Mouse (Mus musculus): Measurements from ENCODE around the gene 1700001F09Rik. TPM values are rescaled to one million over a fixed set of nuclear protein-coding genes. Genes with fewer than 3 reads are reported as not detected.
"Not testable (repeated sequence)": the region's sequence is repeated elsewhere in the genome, so short reads cannot be mapped to it uniquely, and the experiment has no call there.

Gene 1700001F09Rik
- polyA plus RNA-seq (2017; shearing (Covaris generic)), result not detected

GRCm38 (mm10) chr14:43347711-43348110 lies at the start of gene 1700001F09Rik:
1700001F09Rik (minus strand) TSS chr14:43347811.
- not testable (repeated sequence) for ATAC-seq

- ATAC-seq, result not testable (repeated sequence)
These were observed 14.1 kb upstream of the 1700001F09Rik start for GRCm38 (mm10) chr14:43361713-43362112.

- ATAC-seq, result not testable (repeated sequence)
These were observed 11.6 kb upstream of the 1700001F09Rik start for GRCm38 (mm10) chr14:43359246-43359645.

- not testable (repeated sequence) for ATAC-seq
These were observed 9.9 kb upstream of the 1700001F09Rik start for GRCm38 (mm10) chr14:43357496-43357895.

GRCm38 (mm10) chr14:43352944-43353343 lies 5.3 kb upstream of the 1700001F09Rik start:
- ATAC-seq, result not testable (repeated sequence)

GRCm38 (mm10) chr14:43337646-43338045 lies 10.0 kb downstream of the 1700001F09Rik start:
- ATAC-seq, result not testable (repeated sequence)

- ATAC-seq, result not testable (repeated sequence)
These were observed 16.2 kb downstream of the 1700001F09Rik start for GRCm38 (mm10) chr14:43331362-43331880.

- ATAC-seq, result not testable (repeated sequence)
These were observed 19.0 kb downstream of the 1700001F09Rik start for GRCm38 (mm10) chr14:43328603-43329002.

DNA sequence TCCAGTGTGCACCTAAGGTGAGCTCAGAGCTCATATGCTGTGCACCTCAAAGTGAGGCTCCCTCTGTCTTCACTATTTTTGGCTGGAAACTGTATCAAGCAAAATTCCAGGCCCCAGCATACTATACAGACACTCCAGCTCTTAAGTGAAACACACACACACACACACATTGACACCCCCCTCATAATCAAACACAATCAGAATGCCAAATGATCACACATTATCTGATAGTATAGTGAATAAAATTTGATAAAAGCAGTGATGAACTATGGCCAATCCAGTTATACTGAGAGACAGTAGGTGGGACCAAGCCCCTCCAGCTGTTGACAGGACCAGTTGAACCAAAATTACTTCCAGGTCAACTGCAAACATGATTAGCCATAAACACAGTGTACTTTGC lies 28.1 kb downstream of the 1700001F09Rik start:
- ATAC-seq, result not testable (repeated sequence)

GRCm38 (mm10) chr14:43293503-43293902 lies 54.1 kb downstream of the 1700001F09Rik start, which contains the start of gene Gm8127:
Gm8127 (minus strand) TSS chr14:43293832.
- ATAC-seq, result not testable (repeated sequence)

Other genes with a start within 250 kb of the 1700001F09Rik start
- not detected for gene Gm8104, start 247.2 kb downstream of the 1700001F09Rik start, polyA plus RNA-seq (2017; shearing (Covaris generic))
- not detected for gene Gm7233, start 167.9 kb downstream of the 1700001F09Rik start, polyA plus RNA-seq (2017; shearing (Covaris generic))
- not detected for gene Gm8122, start 112.5 kb downstream of the 1700001F09Rik start, polyA plus RNA-seq (2017; shearing (Covaris generic))
- not detected for gene Gm8126, start 89.2 kb downstream of the 1700001F09Rik start, polyA plus RNA-seq (2017; shearing (Covaris generic))
- gene Gm9732, start 72.8 kb downstream of the 1700001F09Rik start, polyA plus RNA-seq (2017; shearing (Covaris generic)), result not detected
- gene Gm8127, start 54.0 kb downstream of the 1700001F09Rik start, polyA plus RNA-seq (2017; shearing (Covaris generic)), result not detected
- not detected for gene Gm8138, start 68.5 kb upstream of the 1700001F09Rik start, polyA plus RNA-seq (2017; shearing (Covaris generic))
- gene Gm5799, start 195.8 kb upstream of the 1700001F09Rik start, polyA plus RNA-seq (2017; shearing (Covaris generic)), result not detected
- not detected for gene Gm17654, start 231.3 kb upstream of the 1700001F09Rik start, polyA plus RNA-seq (2017; shearing (Covaris generic))